Mouse (Mus musculus): ENCODE data around the gene Snai1. TPM values are rescaled to one million over a fixed set of nuclear protein-coding genes. Genes with fewer than 3 reads are reported as not detected.

Gene Snai1
- total RNA-seq, 2 experiments from 2014 or later = 0.52 TPM; not detected in 1

GRCm38 (mm10) chr2:167546447-167547195 is 8.6 kb downstream of the Snai1 start:
- no peak for ATAC-seq (replicated peaks; ENCODE audit: low FRiP score, low TSS enrichment, poor library complexity, severe bottlenecking)

GRCm38 (mm10) chr2:167547444-167547843 is 9.4 kb downstream of the Snai1 start:
- no peak for ATAC-seq (replicated peaks; ENCODE audit: low FRiP score, low TSS enrichment, poor library complexity, severe bottlenecking)

GRCm38 (mm10) chr2:167548961-167549360 is 11.0 kb downstream of the Snai1 start:
- no peak for ATAC-seq (replicated peaks; ENCODE audit: low FRiP score, low TSS enrichment, poor library complexity, severe bottlenecking)

DNA sequence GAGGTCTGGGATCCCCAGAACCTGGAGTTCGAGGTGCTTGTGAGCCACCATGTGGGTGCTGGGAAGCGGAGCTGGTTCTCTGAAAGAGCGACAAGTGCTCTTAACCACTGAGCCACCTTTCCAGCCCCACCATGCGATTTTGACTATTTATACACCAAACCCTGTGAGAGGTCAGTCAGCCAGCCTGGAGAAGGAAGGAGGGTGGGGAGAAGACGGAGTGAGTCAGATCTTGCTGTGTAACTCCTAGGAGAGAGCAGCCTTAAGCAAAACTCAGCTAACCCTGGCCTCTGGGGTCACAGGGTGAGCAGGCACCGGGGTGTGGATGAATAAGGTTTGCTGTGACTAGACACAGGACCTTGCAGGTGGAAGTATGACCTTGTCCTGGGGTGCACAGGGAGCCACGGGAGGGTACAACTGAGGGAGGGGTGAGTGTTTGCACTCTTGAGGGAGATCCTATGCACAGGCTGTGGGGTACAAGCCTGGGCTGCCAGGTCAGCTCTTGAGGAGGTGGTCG is 12.4 kb downstream of the Snai1 start:
- ATAC-seq (replicated peaks; ENCODE audit: low FRiP score, low TSS enrichment, poor library complexity, severe bottlenecking) = no peak

- ATAC-seq (replicated peaks; ENCODE audit: low FRiP score, low TSS enrichment, poor library complexity, severe bottlenecking) = no peak
Measured at GRCm38 (mm10) chr2:167551342-167551920, 13.4 kb downstream of the Snai1 start.

DNA sequence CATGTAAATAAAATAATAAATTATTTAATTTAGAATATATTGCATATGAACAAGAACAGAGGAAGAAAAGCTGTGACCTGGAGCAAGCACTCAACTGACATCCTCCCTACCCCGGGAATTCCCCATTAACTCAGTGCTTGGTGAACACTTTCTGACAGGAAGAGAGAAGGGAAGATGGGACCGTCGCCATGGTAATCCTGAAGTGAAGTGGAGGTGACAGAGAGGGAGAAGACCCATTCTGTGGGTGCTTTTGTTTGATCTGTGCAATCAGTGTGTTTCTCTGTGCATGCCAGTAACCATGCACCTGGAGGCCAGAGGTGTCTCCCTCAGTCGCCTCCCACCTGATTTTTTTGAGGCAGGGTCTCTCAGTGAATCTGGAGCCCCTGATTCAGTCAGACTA is 14.3 kb downstream of the Snai1 start:
- no peak for ATAC-seq (replicated peaks; ENCODE audit: low FRiP score, low TSS enrichment, poor library complexity, severe bottlenecking)

DNA sequence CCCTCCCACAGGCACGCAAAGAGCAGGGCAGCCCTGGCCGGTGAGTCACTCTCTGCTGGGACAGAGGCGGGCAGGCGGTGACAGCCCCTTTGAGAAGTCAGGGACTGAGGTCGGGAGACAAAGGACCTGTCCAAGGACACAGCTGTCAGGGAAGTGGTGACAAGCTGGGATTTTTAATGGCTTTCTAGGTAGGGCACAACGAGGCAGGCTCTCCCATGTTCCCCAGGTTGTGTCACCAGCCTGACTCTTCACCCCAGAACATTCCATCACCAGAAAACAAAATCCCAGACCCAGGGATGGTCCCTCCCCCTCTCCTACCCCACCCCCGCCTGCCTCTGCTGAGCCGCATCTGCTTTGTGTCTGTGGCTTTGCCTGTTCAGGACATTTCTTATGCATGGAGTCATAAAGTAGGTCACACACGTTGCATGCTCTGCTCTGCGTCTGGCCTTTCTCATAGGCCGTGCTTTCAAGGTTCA is 15.0 kb downstream of the Snai1 start:
- no peak for ATAC-seq (replicated peaks; ENCODE audit: low FRiP score, low TSS enrichment, poor library complexity, severe bottlenecking)

DNA sequence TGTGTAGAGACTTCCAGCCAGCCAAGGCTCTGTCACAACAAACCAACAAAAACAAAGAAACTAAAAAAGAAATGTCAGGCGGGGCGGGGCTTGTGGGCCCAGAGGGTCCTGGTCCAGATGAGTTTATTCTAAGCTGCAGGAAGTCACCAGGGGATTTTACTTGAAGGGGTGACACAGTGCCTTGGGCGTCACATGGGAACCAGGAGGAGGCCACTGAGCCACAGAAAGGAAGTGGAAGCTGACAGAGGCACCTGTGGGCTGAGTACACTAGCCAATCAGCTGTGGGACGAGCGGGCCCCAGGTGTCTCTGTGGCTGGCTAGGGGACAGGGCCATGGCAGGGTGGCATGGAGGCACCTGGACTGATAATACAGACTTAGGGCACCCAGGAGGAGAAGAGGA is 17.8 kb downstream of the Snai1 start:
- no peak for ATAC-seq (replicated peaks; ENCODE audit: low FRiP score, low TSS enrichment, poor library complexity, severe bottlenecking)

DNA sequence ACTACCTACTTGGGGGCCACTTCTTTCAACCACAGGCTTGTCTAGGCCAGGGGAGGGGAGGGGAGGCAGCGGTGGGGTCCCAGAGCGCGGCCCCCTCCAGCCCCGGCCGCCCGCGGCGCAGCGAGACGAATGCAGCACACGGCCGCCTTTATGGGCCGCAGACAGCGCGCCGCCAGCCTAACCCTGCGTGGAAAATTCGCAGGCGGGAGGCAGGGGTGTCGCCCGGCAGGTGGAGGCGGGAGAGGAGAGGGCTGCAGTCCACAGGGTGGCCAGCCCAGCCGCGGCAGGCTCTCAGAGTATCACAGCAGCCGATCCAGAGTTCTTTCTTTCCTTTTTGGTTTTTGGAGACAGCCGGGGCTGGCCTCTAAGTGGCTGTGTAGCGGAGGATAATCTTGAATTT is 21.4 kb downstream of the Snai1 start:
- ATAC-seq (replicated peaks; ENCODE audit: low FRiP score, low TSS enrichment, poor library complexity, severe bottlenecking) = no peak

- no peak for ATAC-seq (replicated peaks; ENCODE audit: low FRiP score, low TSS enrichment, poor library complexity, severe bottlenecking)
Measured at GRCm38 (mm10) chr2:167562101-167562500, 24.1 kb downstream of the Snai1 start.

DNA sequence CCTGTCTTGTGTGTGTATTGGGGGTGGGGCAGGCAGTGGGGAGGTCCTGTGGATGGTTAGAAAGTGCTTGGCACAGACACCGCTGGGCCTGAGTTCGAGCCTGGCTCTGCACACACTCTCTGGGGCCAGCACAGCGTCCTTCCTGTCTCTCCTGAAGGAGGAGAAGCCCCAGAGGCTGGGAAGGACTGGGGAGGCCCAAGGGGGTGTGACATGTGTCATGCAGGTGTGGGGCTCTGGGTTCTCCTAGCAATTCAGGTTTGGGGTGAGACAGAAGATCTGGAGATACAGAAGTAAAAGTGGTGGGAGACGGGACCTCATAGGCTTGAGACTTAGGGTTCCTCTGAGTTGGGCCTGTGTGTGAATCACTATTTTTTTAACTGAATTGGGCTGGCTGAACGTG is 25.0 kb downstream of the Snai1 start:
- ATAC-seq (replicated peaks; ENCODE audit: low FRiP score, low TSS enrichment, poor library complexity, severe bottlenecking) = no peak

DNA sequence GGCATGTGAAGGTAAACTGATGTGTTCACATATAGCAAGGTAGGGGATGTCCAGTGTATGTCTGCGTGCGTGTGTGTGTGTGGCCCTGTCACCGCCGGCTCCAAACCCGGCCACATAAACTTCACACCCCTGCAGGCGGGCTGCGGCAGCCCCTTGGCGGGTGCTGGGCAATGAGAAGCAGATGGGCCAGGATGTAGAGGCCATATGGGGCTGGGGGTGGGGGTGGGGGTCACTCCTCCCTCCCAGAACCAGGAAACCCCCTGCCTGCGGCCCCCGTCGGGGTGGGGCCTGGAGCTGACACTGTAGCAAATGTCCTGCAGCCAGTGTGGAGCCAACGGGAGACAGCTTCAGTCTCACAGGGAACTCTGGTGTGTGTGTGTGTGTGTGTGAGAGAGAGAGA is 25.7 kb downstream of the Snai1 start:
- ATAC-seq (replicated peaks; ENCODE audit: low FRiP score, low TSS enrichment, poor library complexity, severe bottlenecking) = no peak

- no peak for ATAC-seq (replicated peaks; ENCODE audit: low FRiP score, low TSS enrichment, poor library complexity, severe bottlenecking)
Measured at GRCm38 (mm10) chr2:167564551-167565311, 26.7 kb downstream of the Snai1 start.

DNA sequence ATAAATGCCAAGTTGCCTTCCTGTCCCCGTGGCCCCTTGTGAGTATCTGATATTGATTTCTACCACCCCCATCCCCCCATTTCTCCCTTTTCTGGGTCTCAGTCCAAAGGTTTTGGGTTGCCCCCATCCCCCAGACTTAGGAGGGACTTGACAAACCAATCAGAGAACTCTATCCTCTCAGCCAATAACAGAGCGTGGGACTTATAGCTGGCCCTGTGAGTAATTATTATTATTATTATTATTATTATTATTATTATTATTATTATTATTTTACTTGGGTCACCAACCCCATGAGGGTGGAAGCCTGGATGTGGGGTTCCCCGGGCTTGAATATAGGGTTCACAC is 27.3 kb downstream of the Snai1 start:
- ATAC-seq (replicated peaks; ENCODE audit: low FRiP score, low TSS enrichment, poor library complexity, severe bottlenecking) = no peak

GRCm38 (mm10) chr2:167565682-167566081 is 27.7 kb downstream of the Snai1 start:
- ATAC-seq (replicated peaks; ENCODE audit: low FRiP score, low TSS enrichment, poor library complexity, severe bottlenecking) = no peak

DNA sequence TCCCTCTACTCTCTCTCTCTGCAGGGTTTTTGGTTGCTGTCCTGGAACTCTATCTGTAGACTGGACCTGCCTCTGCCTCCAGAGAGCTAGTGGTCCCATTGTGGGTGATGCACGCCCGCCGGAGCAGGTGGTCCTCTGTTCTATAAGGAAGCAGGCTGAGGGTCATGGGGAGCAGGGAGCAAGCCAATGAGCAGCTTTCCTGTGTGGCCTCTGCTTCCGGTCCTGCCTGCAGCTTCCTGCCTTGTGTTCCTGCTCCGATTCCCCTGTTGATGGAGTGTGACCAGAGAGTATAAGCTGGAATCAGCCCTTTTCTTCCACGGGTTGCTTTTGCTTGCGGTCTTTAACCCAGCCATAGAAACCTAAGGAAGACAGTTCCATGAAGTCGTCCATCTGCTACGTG is 30.1 kb downstream of the Snai1 start:
- no peak for ATAC-seq (replicated peaks; ENCODE audit: low FRiP score, low TSS enrichment, poor library complexity, severe bottlenecking)

- ATAC-seq (replicated peaks; ENCODE audit: low FRiP score, low TSS enrichment, poor library complexity, severe bottlenecking) = no peak
Measured at GRCm38 (mm10) chr2:167569934-167570651, 32.1 kb downstream of the Snai1 start.

- no peak for ATAC-seq (replicated peaks; ENCODE audit: low FRiP score, low TSS enrichment, poor library complexity, severe bottlenecking)
Measured at GRCm38 (mm10) chr2:167570815-167571214, 32.8 kb downstream of the Snai1 start.

DNA sequence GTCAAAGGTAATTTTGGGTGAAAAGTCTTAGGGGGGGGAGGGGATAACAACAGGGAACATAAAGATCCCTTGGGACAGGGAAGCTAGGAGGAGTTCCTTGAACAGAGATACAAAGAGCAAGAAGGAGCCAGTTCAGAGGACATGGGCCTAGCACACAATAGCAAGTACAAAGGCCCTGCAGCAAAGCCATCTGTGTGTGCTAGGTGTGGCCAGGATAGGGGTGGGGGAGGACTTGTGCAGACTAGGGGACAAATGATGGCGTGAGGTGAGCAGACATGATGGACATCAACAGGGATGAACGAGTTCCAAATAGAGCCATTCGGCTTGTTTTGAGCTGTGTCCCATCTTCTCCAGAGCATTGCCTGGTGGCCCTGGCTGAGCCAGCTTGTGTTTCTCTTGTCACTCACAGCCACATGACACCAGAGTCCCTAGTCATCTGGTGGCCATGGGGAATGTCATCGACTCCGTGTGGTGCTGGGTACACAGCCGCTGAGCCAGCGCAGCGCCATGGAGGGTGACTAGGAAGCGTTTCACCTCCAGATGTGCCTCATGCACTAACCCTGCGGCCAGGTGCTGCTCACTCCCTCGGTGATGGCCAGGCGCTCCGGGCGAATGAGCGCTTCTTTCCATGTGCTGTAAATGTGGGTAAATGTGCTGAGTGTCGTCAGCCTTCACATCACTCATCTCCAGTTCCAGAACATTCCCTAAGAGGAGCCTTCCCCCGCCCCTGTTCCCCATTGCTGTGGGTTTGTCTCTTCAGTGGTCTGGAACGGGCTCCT is 33.6 kb downstream of the Snai1 start:
- no peak for ATAC-seq (replicated peaks; ENCODE audit: low FRiP score, low TSS enrichment, poor library complexity, severe bottlenecking)

Data from megakaryocyte-erythroid progenitor cell, adult 5-6 weeks (primary cell).